Comparison of ENCODE assay signal across 8 mouse cellular contexts in the genomic region with DNA sequence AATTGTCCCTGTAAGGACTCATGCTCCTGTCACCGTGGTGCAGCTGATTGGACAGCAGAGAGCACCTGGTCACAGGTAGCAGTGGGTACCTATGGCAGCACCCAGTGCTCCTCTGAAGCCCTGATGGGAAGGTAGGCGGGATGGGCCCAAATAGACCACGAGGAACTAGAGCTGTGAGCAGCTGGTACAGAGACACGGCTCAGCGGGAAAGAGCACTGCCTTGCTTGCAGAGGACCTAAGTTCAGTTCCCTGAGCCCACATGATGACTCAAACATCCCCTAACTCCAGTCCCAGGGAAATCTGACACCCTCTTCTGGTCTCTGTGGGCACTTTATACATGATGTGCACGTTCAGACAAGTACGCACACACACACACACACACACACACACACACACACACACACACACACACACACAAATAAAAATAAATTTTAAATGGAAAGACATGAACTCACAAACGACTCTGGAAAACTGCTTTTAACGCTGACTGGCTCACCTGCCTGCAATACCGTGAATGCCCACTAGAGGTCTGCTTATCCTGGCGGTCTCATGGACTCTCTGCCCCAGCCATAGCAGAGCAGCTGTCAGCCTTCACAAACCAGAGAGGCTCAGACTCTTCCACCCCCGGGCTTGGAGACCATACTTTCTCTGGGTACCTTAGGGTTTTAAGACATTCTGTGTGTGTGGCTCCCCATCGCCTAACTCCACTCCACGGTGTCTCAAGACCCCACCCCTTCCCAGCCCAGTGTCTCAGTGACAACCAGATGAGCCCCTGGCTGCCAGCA. TPM values are rescaled to one million over a fixed set of nuclear protein-coding genes. Genes with fewer than 3 reads are reported as not detected.
DNase-seq lines count a peak whose midpoint lies in the region; ATAC-seq and TF ChIP-seq lines count a peak whose summit lies in the region.

No protein-coding gene starts in this region.

- no peaks in the 10 kb centered on the region for H3K79me2 ChIP-seq in myocyte (ENCODE audit: control insufficient read depth, insufficient read depth)

- peaks cover 34% of the 10 kb centered on the region for H3K4me1 ChIP-seq in kidney, embryonic 15.5 days
- peaks cover 21% of the 10 kb centered on the region for H3K4me1 ChIP-seq in intestine, embryonic 16.5 days (ENCODE audit: control insufficient read depth, insufficient read depth, low read length)
- peaks cover 33% of the 10 kb centered on the region for H3K4me1 ChIP-seq in limb, embryonic 15.5 days

- no peak overlapping the region for H3K4me3 ChIP-seq in kidney, embryonic 15.5 days (replicated peaks)
- no peak overlapping the region for H3K4me3 ChIP-seq in intestine, embryonic 16.5 days (ENCODE audit: low read length)
- no peak overlapping the region for H3K4me3 ChIP-seq in limb, embryonic 15.5 days
- no peak overlapping the region for H3K4me3 ChIP-seq in myocyte

- no peak overlapping the region for H3K27ac ChIP-seq in kidney, embryonic 15.5 days
- H3K27ac ChIP-seq in intestine, embryonic 16.5 days (ENCODE audit: low read length): peak overlapping the region; percentile 34
- peak overlapping the region; percentile 57; the same call in 1 of the 2 replicates for H3K27ac ChIP-seq in limb, embryonic 15.5 days

- no peak; the same call in none of the 2 replicates for ATAC-seq in kidney, embryonic 15.5 days (replicated peaks; ENCODE audit: low FRiP score)
- ATAC-seq in intestine, embryonic 16.5 days: peak; percentile 47; the same call in 1 of the 2 replicates
- ATAC-seq in limb, embryonic 15.5 days (ENCODE audit: insufficient number of reproducible peaks, low FRiP score, low TSS enrichment, low read depth): no peak

- no peak overlapping the region for H3K9ac ChIP-seq in kidney, embryonic 15.5 days
- no peak overlapping the region for H3K9ac ChIP-seq in intestine, embryonic 16.5 days (ENCODE audit: low read depth, low read length)
- no peak overlapping the region for H3K9ac ChIP-seq in limb, embryonic 15.5 days

- no peak overlapping the region for H3K4me2 ChIP-seq in kidney, embryonic 15.5 days
- H3K4me2 ChIP-seq in intestine, embryonic 16.5 days (ENCODE audit: low read depth, low read length): no peak overlapping the region
- H3K4me2 ChIP-seq in limb, embryonic 15.5 days: no peak overlapping the region
- H3K4me2 ChIP-seq in myocyte (ENCODE audit: low read depth): peak overlapping the region; percentile 93

- peak; percentile 49 for DNase-seq in kidney, adult 11 months
- DNase-seq in embryo, embryonic 10 days (ENCODE audit: low spot score): peak; percentile 87
- peak; percentile 49 for DNase-seq in gastrocnemius, postnatal 25 days
- peak; percentile 29 to 53 for DNase-seq in spleen, postnatal 36 days (ENCODE audit: low spot score in 2 of 2)

- H3K27me3 ChIP-seq in kidney, embryonic 15.5 days: no peaks in the 10 kb centered on the region
- peaks cover 6% of the 10 kb centered on the region; the same call in 1 of the 2 replicates for H3K27me3 ChIP-seq in intestine, embryonic 16.5 days (replicated peaks; ENCODE audit: control insufficient read depth, insufficient read depth, low read length)
- no peaks in the 10 kb centered on the region for H3K27me3 ChIP-seq in limb, embryonic 15.5 days
- no peaks in the 10 kb centered on the region for H3K27me3 ChIP-seq in myocyte (ENCODE audit: control insufficient read depth, insufficient read depth, insufficient read length)

- H3ac ChIP-seq in myocyte (ENCODE audit: control insufficient read depth, insufficient read length): no peak overlapping the region

- H3K9me3 ChIP-seq in kidney, embryonic 15.5 days (replicated peaks): no peaks in the 10 kb centered on the region
- no peaks in the 10 kb centered on the region for H3K9me3 ChIP-seq in intestine, embryonic 16.5 days (ENCODE audit: control insufficient read depth, low read length)
- no peaks in the 10 kb centered on the region for H3K9me3 ChIP-seq in limb, embryonic 15.5 days

- 22% methylated on average over 14 of the region's 14 CpGs for WGBS in kidney, embryonic 15.5 days
- 25% methylated on average over 14 of the region's 14 CpGs for WGBS in intestine, embryonic 16.5 days
- 21% methylated on average over 14 of the region's 14 CpGs for WGBS in limb, embryonic 15.5 days

- no peak for TF ChIP-seq POLR2A in myocyte (IDR thresholded peaks at IDR 0.05; ENCODE audit: insufficient read length, low read depth)

- H3K36me3 ChIP-seq in kidney, embryonic 15.5 days: no peaks in the 10 kb centered on the region
- no peaks in the 10 kb centered on the region for H3K36me3 ChIP-seq in intestine, embryonic 16.5 days (ENCODE audit: control insufficient read depth, insufficient read depth, low read length)
- H3K36me3 ChIP-seq in limb, embryonic 15.5 days: no peaks in the 10 kb centered on the region
- H3K36me3 ChIP-seq in myocyte (ENCODE audit: control insufficient read depth, insufficient read depth): no peaks in the 10 kb centered on the region

TF ChIP-seq in myocyte, 11 proteins besides CTCF, POLR2A, EP300 and RAD21:
- TF ChIP-seq MYOG (IDR thresholded peaks at IDR 0.05; ENCODE audit: control insufficient read depth in 1 of 3, insufficient read depth in 1 of 3, insufficient read length in 2 of 3, low read depth in 2 of 3): peak in 2 of 3 experiments; percentile 65
- no peak for TF ChIP-seq CEBPB (IDR thresholded peaks at IDR 0.05; ENCODE audit: insufficient read depth, poor library complexity, severe bottlenecking)
- no peak for TF ChIP-seq SRF (IDR thresholded peaks at IDR 0.05; ENCODE audit: control insufficient read depth, insufficient read length, low read depth)
- no peak for TF ChIP-seq TCF12 (IDR thresholded peaks at IDR 0.05; ENCODE audit: insufficient read depth, poor library complexity, severe bottlenecking)
- TF ChIP-seq POLR2AphosphoS2 (IDR thresholded peaks at IDR 0.05; ENCODE audit: insufficient read length, low read depth): no peak
- no peak for TF ChIP-seq TCF3 (IDR thresholded peaks at IDR 0.05; ENCODE audit: insufficient read length, low read depth)
- TF ChIP-seq MYOD1 (IDR thresholded peaks at IDR 0.05; ENCODE audit: control insufficient read depth in 1 of 3, insufficient read length in 2 of 3, low read depth in 2 of 3): peak; percentile 16 to 71 (median 62)
- no peak for TF ChIP-seq REST (IDR thresholded peaks at IDR 0.05; ENCODE audit: insufficient read depth, insufficient read length)

RNA-seq across cellular contexts. Expression of gene Ptges, which starts 1.6 kb away (rescaled TPM):
- polyA plus RNA-seq in kidney, embryonic 15.5 days (2015; fragmentation: Nextera tagmentation; extraction: Ambion mirVana): 13.3 and 13.5 TPM in 2 replicates
- 1 to 10 TPM; 4.1 to 6.9 TPM for total RNA-seq in gastrocnemius, postnatal 25 days (2021)
- polyA plus RNA-seq in intestine, embryonic 16.5 days (2015; fragmentation: Nextera tagmentation; extraction: Ambion mirVana): 3.9 and 4.0 TPM in 2 replicates
- 27.6 and 35.3 TPM in 2 replicates for polyA plus RNA-seq in limb, embryonic 15.5 days (2015; fragmentation: Nextera tagmentation; extraction: Ambion mirVana)
- 0.56 TPM for polyA plus RNA-seq in myocyte (2012; fragmentation: generic; extraction: Trizol)

RNA-seq across cellular contexts. Expression of gene Tor1b, which starts 24.7 kb away (rescaled TPM):
- polyA plus RNA-seq in kidney, embryonic 15.5 days (2015; fragmentation: Nextera tagmentation; extraction: Ambion mirVana): 35.3 and 37.5 TPM in 2 replicates
- 10 to 100 TPM; 19.0 to 19.3 TPM for total RNA-seq in gastrocnemius, postnatal 25 days (2021)
- 20.9 and 21.7 TPM in 2 replicates for polyA plus RNA-seq in intestine, embryonic 16.5 days (2015; fragmentation: Nextera tagmentation; extraction: Ambion mirVana)
- 38.5 and 40.4 TPM in 2 replicates for polyA plus RNA-seq in limb, embryonic 15.5 days (2015; fragmentation: Nextera tagmentation; extraction: Ambion mirVana)
- 27.1 TPM for polyA plus RNA-seq in myocyte (2012; fragmentation: generic; extraction: Trizol)

RNA-seq across cellular contexts. Expression of gene Tor1a, which starts 39.7 kb away (rescaled TPM):
- polyA plus RNA-seq in kidney, embryonic 15.5 days (2015; fragmentation: Nextera tagmentation; extraction: Ambion mirVana): 78.9 and 79.7 TPM in 2 replicates
- 1 to 10 TPM; 4.3 to 5.9 TPM for total RNA-seq in gastrocnemius, postnatal 25 days (2021)
- 85.1 and 87.2 TPM in 2 replicates for polyA plus RNA-seq in intestine, embryonic 16.5 days (2015; fragmentation: Nextera tagmentation; extraction: Ambion mirVana)
- polyA plus RNA-seq in limb, embryonic 15.5 days (2015; fragmentation: Nextera tagmentation; extraction: Ambion mirVana): 78.6 and 81.4 TPM in 2 replicates
- polyA plus RNA-seq in myocyte (2012; fragmentation: generic; extraction: Trizol): 42.7 TPM

RNA-seq across cellular contexts. Expression of gene BC005624, which starts 54.0 kb away (rescaled TPM):
- 55.2 and 60.5 TPM in 2 replicates for polyA plus RNA-seq in kidney, embryonic 15.5 days (2015; fragmentation: Nextera tagmentation; extraction: Ambion mirVana)
- 10 to 100 TPM; 21.2 to 21.3 TPM for total RNA-seq in gastrocnemius, postnatal 25 days (2021)
- 48.5 and 50.5 TPM in 2 replicates for polyA plus RNA-seq in intestine, embryonic 16.5 days (2015; fragmentation: Nextera tagmentation; extraction: Ambion mirVana)
- 53.5 and 58.2 TPM in 2 replicates for polyA plus RNA-seq in limb, embryonic 15.5 days (2015; fragmentation: Nextera tagmentation; extraction: Ambion mirVana)
- polyA plus RNA-seq in myocyte (2012; fragmentation: generic; extraction: Trizol): 27.9 TPM

RNA-seq across cellular contexts. Expression of gene Usp20, which starts 54.0 kb away (rescaled TPM):
- polyA plus RNA-seq in kidney, embryonic 15.5 days (2015; fragmentation: Nextera tagmentation; extraction: Ambion mirVana): 19.1 and 22.7 TPM in 2 replicates
- 10 to 100 TPM in 1 of 2 experiments, 1 to 10 TPM in 1; 8.4 to 14.3 TPM for total RNA-seq in gastrocnemius, postnatal 25 days (2021)
- polyA plus RNA-seq in intestine, embryonic 16.5 days (2015; fragmentation: Nextera tagmentation; extraction: Ambion mirVana): 13.7 and 14.5 TPM in 2 replicates
- 24.0 and 31.2 TPM in 2 replicates for polyA plus RNA-seq in limb, embryonic 15.5 days (2015; fragmentation: Nextera tagmentation; extraction: Ambion mirVana)
- 38.5 TPM for polyA plus RNA-seq in myocyte (2012; fragmentation: generic; extraction: Trizol)
